ENCODE assay signal across 26 mouse cellular contexts in the genomic region with DNA sequence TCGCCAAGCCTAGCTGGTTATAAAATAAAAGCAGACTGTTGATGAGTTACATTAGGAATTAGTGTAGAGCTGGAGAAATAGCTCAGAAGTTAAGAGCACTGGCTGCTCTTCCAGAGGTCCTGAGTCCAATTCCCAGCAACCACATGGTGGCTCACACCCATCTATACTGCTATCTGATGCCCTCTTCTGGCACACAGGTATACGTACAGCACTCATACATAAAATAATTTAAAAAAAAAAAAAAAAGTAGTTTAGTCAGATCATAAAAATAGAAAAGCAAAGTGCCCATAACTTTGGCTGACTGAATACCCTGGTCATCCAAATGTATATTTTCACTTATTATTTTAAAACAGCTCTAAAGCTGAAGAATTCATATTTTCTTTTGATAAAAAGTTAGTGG. TPM values are rescaled to one million over a fixed set of nuclear protein-coding genes. Genes with fewer than 3 reads are reported as not detected.
DNase-seq lines count a peak whose midpoint lies in the region; ATAC-seq and TF ChIP-seq lines count a peak whose summit lies in the region.
"Had no signal": no experiment of that assay in that cellular context is flagged by ENCODE, and none has a peak within 500 bp of the region (broad histone marks: within the 10 kb centered on the region; RNA-seq: fewer than 3 reads in every experiment).

No protein-coding gene starts in this region.

- no peaks in the 10 kb centered on the region for H3K27me3 ChIP-seq in liver, postnatal 0 days (ENCODE audit: insufficient read depth, low read length)
- H3K27me3 ChIP-seq in E14TG2a.4 (ENCODE audit: insufficient read depth, low read length) = peaks cover 7% of the 10 kb centered on the region; the same call in 1 of the 2 replicates
- H3K27me3 ChIP-seq in Patski = no peaks in the 10 kb centered on the region
- H3K27me3 ChIP-seq: embryonic facial prominence, embryonic 12.5 days; heart, embryonic 15.5 days; limb, embryonic 12.5 days; midbrain, embryonic 13.5 days; neural tube, embryonic 13.5 days had no signal

- ATAC-seq in liver, postnatal 0 days = no peak
- ATAC-seq in Patski = no peak
- ATAC-seq: forebrain, embryonic 14.5 days; hindbrain, postnatal 0 days; midbrain, embryonic 13.5 days had no signal

- no peak overlapping the region for H3K27ac ChIP-seq in liver, postnatal 0 days (ENCODE audit: low read depth)
- H3K27ac ChIP-seq: embryonic facial prominence, embryonic 12.5 days; heart, embryonic 15.5 days; hindbrain, embryonic 10.5 days; hindbrain, postnatal 0 days; limb, embryonic 12.5 days; liver, embryonic 15.5 days; midbrain, embryonic 13.5 days; neural tube, embryonic 13.5 days had no signal

- no peak overlapping the region for H3K9ac ChIP-seq in liver, postnatal 0 days (replicated peaks)
- H3K9ac ChIP-seq: embryonic facial prominence, embryonic 12.5 days; heart, embryonic 15.5 days; limb, embryonic 12.5 days; liver, embryonic 15.5 days; midbrain, embryonic 13.5 days; neural tube, embryonic 13.5 days had no signal

- POLR2A ChIA-PET in Patski (lab: Charles Lee) = no interaction called here

- no peaks in the 10 kb centered on the region for H3K9me3 ChIP-seq in liver, postnatal 0 days (ENCODE audit: low read length)
- H3K9me3 ChIP-seq in E14TG2a.4 (ENCODE audit: low read length) = no peaks in the 10 kb centered on the region
- H3K9me3 ChIP-seq: embryonic facial prominence, embryonic 12.5 days; heart, embryonic 15.5 days; hindbrain, embryonic 10.5 days; limb, embryonic 12.5 days; liver, embryonic 15.5 days; midbrain, embryonic 13.5 days; neural tube, embryonic 13.5 days had no signal

- WGBS in liver, postnatal 0 days (ENCODE audit: insufficient replicate concordance) = 86% methylated on average over 2 of the region's 2 CpGs

- peaks cover 6% of the 10 kb centered on the region for H3K4me1 ChIP-seq in liver, postnatal 0 days (ENCODE audit: insufficient read depth)
- H3K4me1 ChIP-seq in E14TG2a.4 (replicated peaks; ENCODE audit: low read depth, low read length) = peaks cover 27% of the 10 kb centered on the region

- no peaks in the 10 kb centered on the region for H3K36me3 ChIP-seq in liver, postnatal 0 days (replicated peaks; ENCODE audit: insufficient read depth, low read length)
- H3K36me3 ChIP-seq in E14TG2a.4 (ENCODE audit: insufficient read depth, low read length) = no peaks in the 10 kb centered on the region
- H3K36me3 ChIP-seq: embryonic facial prominence, embryonic 12.5 days; heart, embryonic 15.5 days; hindbrain, embryonic 10.5 days; limb, embryonic 12.5 days; liver, embryonic 15.5 days; midbrain, embryonic 13.5 days; neural tube, embryonic 13.5 days had no signal

- no peak overlapping the region for H3K4me2 ChIP-seq in liver, postnatal 0 days (ENCODE audit: low read depth, low read length)
- H3K4me2 ChIP-seq: embryonic facial prominence, embryonic 12.5 days; heart, embryonic 15.5 days; limb, embryonic 12.5 days; liver, embryonic 15.5 days; midbrain, embryonic 13.5 days; neural tube, embryonic 13.5 days had no signal

- peak; percentile 17; the same call in 1 of the 2 replicates for TF ChIP-seq CTCF in liver, postnatal 0 days (IDR thresholded peaks at IDR 0.05; ENCODE audit: low read depth)
- TF ChIP-seq CTCF in E14TG2a.4 (conservative IDR thresholded peaks at IDR 0.05; ENCODE audit: low read length) = peak; percentile 14; the same call in 1 of the 2 replicates
- TF ChIP-seq CTCF in Patski (IDR thresholded peaks at IDR 0.05) = peak; percentile 22

- in situ Hi-C loops in Patski (cut with MboI; ENCODE audit: low pct_unique_long_range_greater_than_20kb) = no loop called here

- no peak for TF ChIP-seq EP300 in liver, postnatal 0 days (IDR thresholded peaks at IDR 0.05; ENCODE audit: low read depth)

- H3K4me3 ChIP-seq in liver, postnatal 0 days (ENCODE audit: low read depth, low read length) = no peak overlapping the region
- H3K4me3 ChIP-seq in E14TG2a.4 (replicated peaks; ENCODE audit: low read length) = no peak overlapping the region
- H3K4me3 ChIP-seq: embryonic facial prominence, embryonic 12.5 days; heart, embryonic 15.5 days; hindbrain, embryonic 10.5 days; limb, embryonic 12.5 days; liver, embryonic 15.5 days; midbrain, embryonic 13.5 days; neural tube, embryonic 13.5 days had no signal

- DNase-seq in liver, postnatal 0 days = no peak
- DNase-seq in liver = no peak
- no peak for DNase-seq in Patski (ENCODE audit: low read depth, low spot score)
- DNase-seq in thymus, postnatal 0 days (ENCODE audit: low spot score) = no peak
- no peak for DNase-seq in urinary bladder, postnatal 36 days (ENCODE audit: low spot score in 2 of 2)
- no peak for DNase-seq in left cerebral cortex, adult 8-10 months (ENCODE audit: low spot score in 2 of 2)
- DNase-seq: adrenal gland, postnatal 14 days; cerebellum, adult 9-11 months; gastrocnemius, postnatal 25 days; kidney, adult 8-10 months; kidney, postnatal 36 days; layer of hippocampus, adult 9-11 months; lung, postnatal 10 days; thymus, postnatal 14 days had no signal

- CTCF ChIA-PET in Patski (lab: Charles Lee) = interaction anchor here (1.1 kb wide), 1 partner anchor 12 kb away, joined by 3 read pairs; no protein-coding TSS in a partner anchor

RNA-seq across cellular contexts. Expression of gene Appl1, which starts 2.1 kb away (rescaled TPM):
- polyA plus RNA-seq in liver, postnatal 0 days (2015; fragmentation: Nextera tagmentation; extraction: Ambion mirVana) = 8.9 and 9.6 TPM in 2 replicates
- 18.3 TPM for polyA plus RNA-seq in Patski (2021)
- 57.8 and 62.2 TPM in 2 replicates for polyA plus RNA-seq in thymus, postnatal 0 days (2015; fragmentation: Nextera tagmentation; extraction: Ambion mirVana)
- total RNA-seq in left cerebral cortex, adult 8-10 months (2022) = 10 to 100 TPM; 53.5 to 69.9 (median 65.8) TPM

RNA-seq across cellular contexts. Expression of gene Hesx1, which starts 21.1 kb away (rescaled TPM):
- 1.5 and 2.3 TPM in 2 replicates for polyA plus RNA-seq in liver, postnatal 0 days (2015; fragmentation: Nextera tagmentation; extraction: Ambion mirVana)
- not detected for polyA plus RNA-seq in Patski (2021)
- 1.4 and 2.1 TPM in 2 replicates for polyA plus RNA-seq in thymus, postnatal 0 days (2015; fragmentation: Nextera tagmentation; extraction: Ambion mirVana)
- total RNA-seq in left cerebral cortex, adult 8-10 months (2022) = not detected
- total RNA-seq: adrenal gland, postnatal 14 days; gastrocnemius, postnatal 25 days; heart, adult 8-10 months; hindbrain, postnatal 0 days had no signal
- polyA plus RNA-seq: cortical plate, adult 2 months; forebrain, embryonic 14.5 days; heart, embryonic 15.5 days; limb, embryonic 12.5 days; midbrain, embryonic 13.5 days; neural tube, embryonic 13.5 days had no signal
